Mouse (Mus musculus) intestine, embryonic 15.5 days (tissue): ENCODE results near the gene Lef1. TPM values are rescaled to one million over a fixed set of nuclear protein-coding genes. Genes with fewer than 3 reads are reported as not detected.

Experiments
- ATAC-seq: fragments of 200-750 bp; cut with Nextera tagmentation; 2 replicates; pipeline ENCODE4 v1.8.0; 2017; ENCODE audit warnings: moderate TSS enrichment, moderate library complexity
- H3K27ac ChIP-seq: fragments of 300-500 bp; sonication (generic); 2 replicates; pipeline ENCODE4 v1.5.1; 2015; ENCODE audit warnings: mild to moderate bottlenecking, inconsistent platforms
- H3K27me3 ChIP-seq: fragments of 300-500 bp; sonication (generic); replicated peaks from 2 replicates; pipeline ENCODE4 v1.6.1; 2015; ENCODE audit warnings: inconsistent platforms
- H3K36me3 ChIP-seq: fragments of 300-500 bp; sonication (generic); 2 replicates; pipeline ENCODE4 v1.6.1; 2015; ENCODE audit warnings: inconsistent platforms
- H3K4me1 ChIP-seq: fragments of 300-500 bp; sonication (generic); replicated peaks from 2 replicates; pipeline ENCODE4 v1.6.1; 2015; ENCODE audit warnings: inconsistent platforms
- H3K4me2 ChIP-seq: fragments of 300-500 bp; sonication (generic); replicated peaks from 2 replicates; pipeline ENCODE4 v1.6.1; 2015; ENCODE audit warnings: mild to moderate bottlenecking, inconsistent platforms
- H3K4me3 ChIP-seq: fragments of 300-500 bp; sonication (generic); replicated peaks from 2 replicates; pipeline ENCODE4 v1.5.1; 2015; ENCODE audit warnings: inconsistent platforms
- H3K9ac ChIP-seq: fragments of 300-500 bp; sonication (generic); 2 replicates; pipeline ENCODE4 v1.6.1; 2015; ENCODE audit warnings: inconsistent platforms
- H3K9me3 ChIP-seq: fragments of 300-500 bp; sonication (generic); 2 replicates; pipeline ENCODE4 v1.6.1; 2016; ENCODE audit warnings: inconsistent platforms
- WGBS: fragments of 180-500 bp; shearing (Covaris S2); methylation state at CpG from one replicate; pipeline ENCODE4 v1.1.7; 2015; 5-methylcytosine and 5-hydroxymethylcytosine counted together
- polyA plus RNA-seq: library from polyadenylated mRNA; unstranded; fragments of >200 nt; fragmentation: Nextera tagmentation; extraction: Ambion mirVana; gene quantifications from 2 replicates; pipeline ENCODE4 v1.2.1, GENCODE M21; 2015

The Lef1 gene
- polyA plus RNA-seq, 1 experiment from 2014 or later = 1.4 TPM

DNA sequence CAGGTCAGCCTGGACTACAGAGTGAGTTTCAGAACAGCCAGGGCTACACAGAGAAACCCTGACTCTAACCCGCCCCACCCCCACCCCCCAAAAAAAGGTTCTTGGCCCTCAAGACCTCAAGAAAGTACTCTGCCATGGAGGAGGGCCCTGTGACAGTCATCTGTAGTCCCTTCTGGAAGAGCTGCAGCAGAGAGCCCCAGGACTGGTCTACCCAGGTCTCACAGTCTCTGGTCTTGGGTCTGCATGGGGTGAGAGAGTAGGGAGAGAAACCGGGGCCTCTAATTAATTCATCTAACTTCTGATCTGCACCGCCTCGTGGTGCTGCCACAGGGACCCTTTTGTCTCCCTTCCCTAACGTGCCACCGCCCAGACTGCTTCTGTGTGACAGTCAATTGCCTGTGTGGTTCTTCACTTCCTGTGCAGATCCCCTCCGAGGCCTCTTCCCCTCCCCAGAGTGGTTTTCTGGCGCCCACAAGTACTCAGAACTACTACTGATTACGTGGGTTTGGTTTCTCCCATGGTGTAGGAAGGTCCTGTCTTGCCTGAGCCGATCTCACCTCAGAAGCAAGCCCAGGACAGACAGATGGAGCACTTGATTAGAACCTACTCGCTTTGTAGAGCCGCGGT lies 98.1 kb downstream of the Lef1 start:
- no peak overlapping the region for H3K4me2 ChIP-seq
- no peak for ATAC-seq
- H3K9me3 ChIP-seq = no peaks in the 10 kb centered on the region
- H3K27me3 ChIP-seq = no peaks in the 10 kb centered on the region
- no peaks in the 10 kb centered on the region for H3K36me3 ChIP-seq
- no peak overlapping the region for H3K9ac ChIP-seq
- H3K4me1 ChIP-seq = no peaks in the 10 kb centered on the region
- 71% methylated on average over 13 of the region's 13 CpGs for whole genome bisulfite sequencing
- no peak overlapping the region for H3K27ac ChIP-seq
- no peak overlapping the region for H3K4me3 ChIP-seq

DNA sequence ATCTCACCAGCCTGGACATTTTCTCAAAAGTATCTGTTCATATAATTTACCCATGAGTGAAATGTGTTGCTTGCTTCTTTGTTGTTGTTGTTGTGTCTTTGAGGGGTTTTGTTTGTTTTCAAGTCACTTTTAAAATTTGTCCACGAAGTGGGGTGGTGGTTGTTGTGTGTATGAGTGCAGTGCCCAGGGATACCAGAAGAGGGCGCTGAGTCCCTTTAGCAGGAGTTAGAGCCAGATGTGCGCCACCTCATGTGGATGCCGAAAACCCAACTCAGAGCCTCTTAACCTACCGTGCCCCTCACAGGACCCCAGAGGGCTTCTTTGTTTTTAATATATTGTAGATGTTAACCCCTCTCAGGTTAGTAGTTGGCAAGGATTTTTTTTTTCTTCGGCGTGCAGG lies 101.9 kb downstream of the Lef1 start:
- 85% methylated on average over 7 of the region's 7 CpGs for WGBS
- Histone ChIP-seq H3K36me3 (no peaks in the 10 kb centered on the region), H3K9ac (no peak overlapping the region), H3K4me3 (no peak overlapping the region), H3K27ac (no peak overlapping the region), H3K27me3 (no peaks in the 10 kb centered on the region), H3K9me3 (no peaks in the 10 kb centered on the region), H3K4me1 (no peaks in the 10 kb centered on the region), H3K4me2 (no peak overlapping the region)
- ATAC-seq = no peak

- H3K36me3 ChIP-seq = no peaks in the 10 kb centered on the region
- H3K4me3 ChIP-seq = no peak overlapping the region
- ATAC-seq = no peak
- 71% methylated on average over 9 of the region's 9 CpGs for WGBS
- H3K9me3 ChIP-seq = no peaks in the 10 kb centered on the region
- no peaks in the 10 kb centered on the region for H3K4me1 ChIP-seq
- no peak overlapping the region for H3K27ac ChIP-seq
- no peaks in the 10 kb centered on the region for H3K27me3 ChIP-seq
- no peak overlapping the region for H3K4me2 ChIP-seq
- no peak overlapping the region for H3K9ac ChIP-seq
These were observed 103.9 kb downstream of the Lef1 start for GRCm38 (mm10) chr3:131214060-131214658.

DNA sequence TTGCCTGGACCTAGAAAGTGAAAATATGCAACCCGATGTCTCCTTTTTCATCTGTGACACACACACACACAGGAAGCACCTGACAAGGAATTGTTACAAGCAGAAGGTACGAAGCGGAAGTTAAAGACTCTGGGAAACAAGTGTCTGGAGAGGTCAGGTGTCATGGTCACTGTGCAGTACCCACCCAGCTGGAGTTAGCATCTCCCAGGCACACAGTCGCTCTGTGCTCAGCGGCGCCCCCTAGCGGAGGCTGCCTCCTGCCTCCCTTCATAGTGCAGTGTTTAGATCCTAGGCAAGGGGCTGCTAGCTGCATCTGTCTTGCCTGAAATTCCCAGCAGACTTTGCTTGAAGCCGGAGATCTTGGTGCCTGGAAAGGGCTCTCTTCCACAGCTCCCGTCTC lies 104.6 kb downstream of the Lef1 start:
- Histone ChIP-seq H3K36me3 (no peaks in the 10 kb centered on the region), H3K4me2 (no peak overlapping the region), H3K4me1 (no peaks in the 10 kb centered on the region), H3K4me3 (no peak overlapping the region), H3K9me3 (no peaks in the 10 kb centered on the region), H3K27ac (no peak overlapping the region), H3K27me3 (no peaks in the 10 kb centered on the region), H3K9ac (no peak overlapping the region)
- no peak for ATAC-seq
- 66% methylated on average over 9 of the region's 9 CpGs for WGBS

GRCm38 (mm10) chr3:131218636-131219390 lies 108.5 kb downstream of the Lef1 start:
- no peaks in the 10 kb centered on the region for H3K36me3 ChIP-seq
- H3K27ac ChIP-seq = no peak overlapping the region
- no peaks in the 10 kb centered on the region for H3K9me3 ChIP-seq
- no peak overlapping the region for H3K4me2 ChIP-seq
- no peaks in the 10 kb centered on the region for H3K4me1 ChIP-seq
- ATAC-seq = no peak
- no peak overlapping the region for H3K4me3 ChIP-seq
- no peaks in the 10 kb centered on the region for H3K27me3 ChIP-seq
- 83% methylated on average over 14 of the region's 14 CpGs for WGBS
- H3K9ac ChIP-seq = no peak overlapping the region

- no peaks in the 10 kb centered on the region for H3K4me1 ChIP-seq
- H3K27ac ChIP-seq = no peak overlapping the region
- WGBS = 78% methylated on average over 6 of the region's 6 CpGs
These were observed 117.8 kb downstream of the Lef1 start for GRCm38 (mm10) chr3:131228083-131228482.

DNA sequence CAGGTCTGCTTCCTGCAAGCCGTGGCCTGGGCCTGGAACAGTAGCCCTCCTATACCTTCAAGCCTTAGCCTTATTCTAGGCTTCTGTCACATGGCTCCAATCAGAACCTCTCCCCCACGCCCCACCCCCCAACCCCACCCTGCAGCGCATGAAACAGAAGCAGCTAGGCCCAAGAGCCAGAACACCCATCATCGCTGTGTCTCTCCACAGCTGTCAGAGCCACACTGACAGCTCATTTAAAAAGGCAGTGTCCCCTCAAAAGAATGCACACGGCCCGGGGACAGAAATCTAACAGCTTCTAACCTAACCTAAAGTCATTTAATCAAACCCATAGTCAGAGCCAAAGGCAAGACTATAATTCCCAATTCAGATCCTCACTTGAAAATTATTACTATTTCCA lies 126.8 kb downstream of the Lef1 start:
- Histone ChIP-seq H3K4me2 (no peak overlapping the region), H3K4me1 (no peaks in the 10 kb centered on the region), H3K27ac (no peak overlapping the region), H3K27me3 (no peaks in the 10 kb centered on the region), H3K9ac (no peak overlapping the region), H3K9me3 (no peaks in the 10 kb centered on the region), H3K36me3 (peaks cover 16% of the 10 kb centered on the region), H3K4me3 (no peak overlapping the region)
- 89% methylated on average over 6 of the region's 6 CpGs for WGBS
- no peak for ATAC-seq

More at GRCm38 (mm10) chr3:131228083-131228482, 117.8 kb downstream of the Lef1 start:
- H3K27me3 ChIP-seq = no peaks in the 10 kb centered on the region
- H3K4me2 ChIP-seq = no peak overlapping the region
- no peak overlapping the region for H3K4me3 ChIP-seq
- no peak overlapping the region for H3K9ac ChIP-seq
- no peaks in the 10 kb centered on the region for H3K9me3 ChIP-seq
- H3K36me3 ChIP-seq = no peaks in the 10 kb centered on the region
- ATAC-seq = no peak

- Histone ChIP-seq H3K36me3 (peaks cover 19% of the 10 kb centered on the region), H3K27me3 (no peaks in the 10 kb centered on the region), H3K9me3 (no peaks in the 10 kb centered on the region), H3K4me2 (no peak overlapping the region), H3K27ac (no peak overlapping the region), H3K9ac (no peak overlapping the region), H3K4me1 (no peaks in the 10 kb centered on the region), H3K4me3 (no peak overlapping the region)
- WGBS = 62% methylated on average over 19 of the region's 19 CpGs
- peak; percentile 76 for ATAC-seq
These were observed 127.7 kb downstream of the Lef1 start for GRCm38 (mm10) chr3:131237785-131238633.

DNA sequence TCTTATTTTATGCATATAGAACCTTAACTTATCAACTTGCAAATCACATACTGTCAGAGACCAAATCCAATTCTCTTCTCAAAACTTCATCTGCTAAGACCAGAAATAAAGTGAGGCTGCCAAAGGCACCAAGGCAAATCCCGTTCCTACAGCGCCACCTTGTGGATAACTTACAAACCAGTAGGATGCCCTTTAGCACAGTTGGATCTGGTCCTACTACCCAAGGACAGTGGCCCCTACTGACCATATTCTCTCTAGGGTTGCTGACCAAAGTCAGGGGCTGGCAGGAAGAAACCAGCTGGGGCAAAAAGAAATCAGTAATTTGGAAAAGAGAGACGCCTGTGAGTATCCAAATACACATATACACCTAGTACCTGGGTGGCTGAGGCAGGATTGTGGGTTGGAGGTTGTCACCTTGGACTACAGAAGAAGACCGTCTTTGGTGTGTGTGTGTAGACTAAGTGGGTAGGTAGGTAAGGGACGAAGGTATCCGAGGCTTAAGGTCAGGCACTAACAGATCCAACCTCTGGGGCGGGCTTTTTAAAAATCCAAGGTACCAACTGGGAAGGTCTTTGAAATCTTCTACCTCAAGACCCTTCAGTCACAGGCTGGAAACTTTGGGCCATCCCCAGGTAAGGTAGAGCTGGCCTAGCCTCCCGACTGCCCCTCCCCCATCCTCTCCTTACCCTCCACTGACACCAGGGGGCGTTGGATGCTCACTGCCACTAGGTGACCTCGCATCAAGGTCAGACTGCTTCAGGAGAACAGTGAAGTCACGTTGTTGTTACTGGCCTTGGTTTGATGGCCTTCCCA lies 135.7 kb downstream of the Lef1 start:
- no peak overlapping the region for H3K4me3 ChIP-seq
- no peaks in the 10 kb centered on the region for H3K27me3 ChIP-seq
- H3K36me3 ChIP-seq = peaks cover 12% of the 10 kb centered on the region
- no peak overlapping the region for H3K9ac ChIP-seq
- 53% methylated on average over 11 of the region's 11 CpGs for WGBS
- ATAC-seq = peak; percentile 46; the same call in 1 of the 2 replicates
- H3K4me1 ChIP-seq = 0 out of 2 replicates have a peak, but pooled peaks cover 2% of the 10 kb centered on the region
- no peak overlapping the region for H3K4me2 ChIP-seq
- H3K27ac ChIP-seq = no peak overlapping the region
- no peaks in the 10 kb centered on the region for H3K9me3 ChIP-seq

GRCm38 (mm10) chr3:131246579-131247046 lies 136.3 kb downstream of the Lef1 start:
- WGBS = 91% methylated on average over 8 of the region's 8 CpGs
- Histone ChIP-seq H3K27ac (no peak overlapping the region), H3K36me3 (peaks cover 12% of the 10 kb centered on the region), H3K27me3 (no peaks in the 10 kb centered on the region), H3K4me3 (no peak overlapping the region), H3K4me1 (0 out of 2 replicates have a peak, but pooled peaks cover 2% of the 10 kb centered on the region), H3K9me3 (no peaks in the 10 kb centered on the region), H3K9ac (no peak overlapping the region), H3K4me2 (no peak overlapping the region)
- ATAC-seq = no peak

GRCm38 (mm10) chr3:131247447-131247846 lies 137.2 kb downstream of the Lef1 start:
- H3K4me1 ChIP-seq = 0 out of 2 replicates have a peak, but pooled peaks cover 2% of the 10 kb centered on the region
- no peaks in the 10 kb centered on the region for H3K9me3 ChIP-seq
- ATAC-seq = no peak
- no peak overlapping the region for H3K4me3 ChIP-seq
- no peaks in the 10 kb centered on the region for H3K27me3 ChIP-seq
- peaks cover 8% of the 10 kb centered on the region for H3K36me3 ChIP-seq
- H3K4me2 ChIP-seq = no peak overlapping the region
- H3K27ac ChIP-seq = no peak overlapping the region
- H3K9ac ChIP-seq = no peak overlapping the region
- WGBS = 82% methylated on average over 6 of the region's 6 CpGs
